Mouse (Mus musculus): ENCODE measurements at regions not wholly inside any gene's neighbourhood (a gene's known extent, or its start where the extent isn't known, plus 50 kb on each side); places are given as distances from the start of the nearest gene placed in this dataset.

- DNase-seq: no peak
These were observed 175.5 kb downstream of the 1700129C05Rik start for GRCm38 (mm10) chr14:58967163-58967562.

- DNase-seq: no peak
These were observed 197.7 kb downstream of the 1700129C05Rik start for GRCm38 (mm10) chr14:58944958-58945357.

- no peak for DNase-seq
These were observed 199.4 kb downstream of the 1700129C05Rik start for GRCm38 (mm10) chr14:58943267-58943765.

- no peak for DNase-seq
These were observed 203.6 kb downstream of the 1700129C05Rik start for GRCm38 (mm10) chr14:58939086-58939485.

GRCm38 (mm10) chr14:58938601-58938970 lies 204.1 kb downstream of the 1700129C05Rik start:
- no peak for DNase-seq

- DNase-seq: peak; percentile 10 to 25
These were observed 204.7 kb downstream of the 1700129C05Rik start for GRCm38 (mm10) chr14:58937791-58938600.

- DNase-seq: peak; percentile 15 to 41
These were observed 205.4 kb downstream of the 1700129C05Rik start for GRCm38 (mm10) chr14:58937331-58937730.

- no peak for DNase-seq
These were observed 206.6 kb downstream of the 1700129C05Rik start for GRCm38 (mm10) chr14:58936131-58936530.

- no peak for DNase-seq
These were observed 224.8 kb downstream of the 1700129C05Rik start for GRCm38 (mm10) chr14:58917853-58918252.

GRCm38 (mm10) chr14:58917228-58917627 lies 225.5 kb downstream of the 1700129C05Rik start:
- no peak for DNase-seq

GRCm38 (mm10) chr14:58914937-58915336 lies 227.8 kb downstream of the 1700129C05Rik start:
- no peak for DNase-seq

GRCm38 (mm10) chr14:58910846-58911245 lies 231.8 kb downstream of the 1700129C05Rik start:
- no peak for DNase-seq

- no peak for DNase-seq
These were observed 234.8 kb downstream of the 1700129C05Rik start for GRCm38 (mm10) chr14:58907932-58908331.

- no peak for DNase-seq
These were observed 235.3 kb downstream of the 1700129C05Rik start for GRCm38 (mm10) chr14:58907359-58907758.

GRCm38 (mm10) chr14:58906631-58907030 lies 236.1 kb downstream of the 1700129C05Rik start:
- no peak for DNase-seq

- DNase-seq: no peak
These were observed 274.3 kb downstream of the 1700129C05Rik start for GRCm38 (mm10) chr14:58868176-58868949.

- no peak for DNase-seq
These were observed 275.1 kb downstream of the 1700129C05Rik start for GRCm38 (mm10) chr14:58867396-58868107.

GRCm38 (mm10) chr14:58854871-58855270 lies 287.8 kb downstream of the 1700129C05Rik start:
- no peak for DNase-seq

GRCm38 (mm10) chr14:58844565-58844964 lies 298.1 kb downstream of the 1700129C05Rik start:
- DNase-seq: no peak

GRCm38 (mm10) chr14:58842196-58842886 lies 300.4 kb downstream of the 1700129C05Rik start:
- no peak for DNase-seq

- no peak for DNase-seq
These were observed 319.8 kb downstream of the 1700129C05Rik start for GRCm38 (mm10) chr14:58822938-58823337.

- peak in 1 of 2 experiments; percentile 17 for DNase-seq
These were observed 324.7 kb downstream of the 1700129C05Rik start for GRCm38 (mm10) chr14:58817961-58818504.

Data from lung, postnatal 4 days (tissue).